Mouse (Mus musculus) adrenal gland, postnatal 36 days (tissue): ENCODE data around the gene Mc3r. TPM values are rescaled to one million over a fixed set of nuclear protein-coding genes. Genes with fewer than 3 reads are reported as not detected.

Experiments
- DNase-seq, 2 experiments: peaks; one replicate each; pipeline ENCODE4 v3.0.0; 2021; ENCODE audit warnings: mixed read lengths in 1 of 2
- total RNA-seq, 2 experiments: library from RNA; stranded (reverse); gene quantifications; 2 replicates each; pipeline ENCODE4 v1.2.3; 2021

The Mc3r gene
- total RNA-seq, 2 experiments from 2014 or later: not detected

DNA sequence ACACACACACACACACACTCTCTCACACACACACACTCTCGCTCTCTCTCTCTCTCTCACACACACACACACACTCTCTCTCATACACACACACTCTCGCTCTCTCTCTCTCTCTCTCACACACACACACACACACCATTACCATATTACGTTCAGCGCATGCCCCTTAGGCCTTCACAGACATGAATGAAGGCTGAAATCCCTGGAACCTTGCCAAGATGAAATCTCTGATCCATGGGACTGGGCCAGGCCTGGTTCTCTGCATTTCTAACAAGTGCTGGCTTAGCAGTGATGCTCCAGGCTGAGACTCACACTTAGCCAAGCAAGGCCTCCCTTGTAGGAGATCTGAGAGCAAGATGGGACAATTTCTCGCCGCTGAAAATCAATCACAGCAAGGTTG lies 8.1 kb downstream of the Mc3r start:
- peak; percentile 14 to 31 for DNase-seq

DNA sequence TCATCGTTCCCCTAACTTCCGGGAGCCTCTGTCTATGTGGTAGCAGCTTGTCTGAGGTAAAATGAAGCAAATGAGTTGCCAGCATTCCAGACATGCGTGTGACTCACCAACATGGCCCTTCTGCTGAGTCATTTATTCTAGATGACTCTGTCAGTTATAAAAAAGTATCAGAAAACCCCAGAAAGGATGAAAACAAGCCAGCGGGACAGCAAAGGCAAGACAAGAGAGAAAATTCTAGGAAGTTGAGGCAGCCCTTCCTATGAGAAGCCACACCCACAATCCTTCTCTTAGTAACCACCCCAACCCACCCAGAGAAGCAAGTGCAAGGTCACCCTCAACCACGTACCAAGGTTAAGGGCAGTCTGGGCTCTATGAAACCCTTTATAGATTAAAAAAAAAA lies 8.7 kb downstream of the Mc3r start:
- DNase-seq: peak; percentile 22 to 38

DNA sequence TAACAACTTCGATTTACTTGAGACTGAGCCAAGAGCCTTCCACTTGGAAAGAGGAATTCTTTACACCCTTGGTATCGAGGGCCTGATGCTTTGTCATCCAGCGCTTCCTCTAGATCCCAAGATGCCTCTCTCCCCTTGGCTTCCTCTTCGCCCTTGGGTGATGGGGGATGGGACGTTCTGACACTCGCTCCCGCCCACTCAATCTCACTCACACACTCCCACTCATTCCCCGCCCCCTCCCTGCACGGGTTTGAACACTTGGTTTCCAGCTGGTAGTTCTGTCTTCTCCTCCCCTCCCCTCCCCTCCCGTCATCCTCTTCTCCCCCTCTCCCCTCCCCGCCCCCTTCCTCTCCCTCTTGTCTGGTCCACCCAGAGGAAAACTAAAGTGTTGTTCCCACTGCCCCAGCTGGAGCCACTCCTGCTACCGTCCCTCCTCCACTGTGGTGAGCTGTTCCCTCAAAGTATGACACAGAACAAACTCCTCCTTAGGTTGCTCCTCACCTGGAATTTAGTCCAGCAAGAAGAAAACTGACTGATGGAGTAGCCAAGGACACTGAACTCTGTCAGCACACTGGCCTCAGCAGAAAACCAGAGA lies 9.3 kb downstream of the Mc3r start:
- DNase-seq: no peak

DNA sequence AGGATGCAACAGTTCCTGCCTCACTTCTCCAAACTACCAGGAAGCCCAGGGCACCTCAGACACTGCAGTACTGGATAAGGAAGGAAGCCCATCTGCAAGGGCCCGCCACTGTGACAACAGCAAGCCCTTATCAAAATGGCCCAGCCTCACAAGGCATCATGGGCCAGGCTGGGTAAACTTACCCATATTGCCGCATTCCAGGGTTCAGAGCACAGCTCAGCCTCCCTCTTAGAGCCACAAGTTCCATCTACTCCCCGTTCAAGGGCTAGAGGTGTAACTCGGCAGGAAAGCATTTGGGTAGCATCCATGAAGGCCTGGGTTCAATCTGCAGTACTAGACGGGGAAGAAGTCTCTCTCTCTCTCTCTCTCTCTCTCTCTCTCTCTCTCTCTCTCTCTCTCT lies 11.8 kb downstream of the Mc3r start:
- no peak for DNase-seq

DNA sequence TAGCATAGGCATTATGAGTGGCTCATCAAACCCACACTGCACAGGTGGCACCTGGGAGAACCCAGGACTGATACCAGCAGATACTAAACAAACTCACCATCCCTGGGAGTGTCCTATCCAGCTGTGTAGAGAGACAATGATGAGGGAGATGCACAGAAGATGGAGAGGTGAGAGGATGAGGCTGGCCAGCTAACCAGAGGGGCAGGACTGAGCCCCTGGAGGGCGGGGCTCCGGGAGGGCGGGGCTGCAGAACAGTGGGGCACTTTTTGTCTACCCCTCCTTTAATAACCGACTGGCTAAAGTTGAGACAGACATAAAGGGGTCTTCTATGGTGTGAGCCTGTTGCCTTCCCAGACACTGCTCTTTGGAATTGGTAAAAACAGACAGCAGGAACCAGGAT lies 13.1 kb downstream of the Mc3r start:
- no peak for DNase-seq

DNA sequence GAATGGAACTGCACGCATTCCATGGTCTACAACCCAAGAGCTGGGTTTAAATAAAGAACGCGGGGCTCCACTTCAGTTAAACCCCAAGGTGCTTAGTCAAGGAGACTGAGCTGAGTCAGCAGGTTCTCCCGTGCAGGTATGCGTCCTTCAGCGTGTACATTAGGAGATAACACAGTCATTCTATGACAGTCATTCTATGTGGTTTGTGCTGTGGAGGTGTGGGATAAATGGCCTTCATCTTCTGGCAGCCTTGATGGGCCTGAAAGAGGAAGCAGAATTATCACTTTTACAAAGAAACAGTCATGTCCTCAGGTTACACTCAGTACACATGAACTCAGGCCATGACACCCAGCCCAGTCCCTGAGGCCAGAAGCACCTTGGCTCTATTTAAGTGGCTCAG lies 14.9 kb downstream of the Mc3r start:
- no peak for DNase-seq

DNA sequence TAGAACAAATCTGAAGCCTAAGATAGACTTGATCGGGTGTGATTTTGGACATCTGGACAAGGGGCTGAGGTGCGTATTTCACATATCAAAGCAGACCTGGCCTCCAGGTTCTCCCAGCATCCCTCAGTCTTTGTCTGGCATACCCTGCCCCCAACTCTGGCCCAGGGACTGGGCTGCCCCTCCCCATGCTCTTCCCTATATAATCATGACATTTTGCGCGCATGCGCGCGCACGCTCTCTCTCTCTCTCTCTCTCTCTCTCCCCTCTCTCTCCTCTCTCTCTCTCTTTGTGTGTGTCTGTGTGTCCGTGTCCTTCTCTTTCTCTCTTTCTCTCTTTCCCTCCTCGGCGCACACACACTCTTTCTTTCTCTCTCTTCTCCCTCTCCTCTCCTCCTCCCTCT lies 21.6 kb downstream of the Mc3r start:
- no peak for DNase-seq

DNA sequence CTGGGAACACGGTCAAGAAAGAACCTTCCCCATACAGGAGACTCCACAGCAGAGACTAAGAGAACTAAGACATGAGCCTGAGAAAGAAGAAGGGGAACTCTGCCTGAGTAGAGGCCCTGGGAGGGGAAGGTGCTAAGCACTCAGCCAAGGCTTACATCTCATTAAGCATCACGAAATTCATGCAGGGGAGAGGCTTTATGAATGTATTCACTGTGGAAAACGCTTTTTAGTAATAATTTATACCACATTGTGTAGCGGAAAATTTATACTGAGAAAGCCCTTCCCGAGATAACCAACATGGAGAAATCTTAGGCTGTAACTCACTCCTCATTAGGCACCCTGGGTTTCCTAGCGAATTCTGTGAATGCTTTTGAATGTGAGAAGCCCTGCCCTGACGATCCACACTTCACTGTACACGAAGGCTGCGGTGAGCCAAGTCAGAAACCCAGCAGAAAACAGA lies 22.2 kb downstream of the Mc3r start:
- DNase-seq: no peak

DNA sequence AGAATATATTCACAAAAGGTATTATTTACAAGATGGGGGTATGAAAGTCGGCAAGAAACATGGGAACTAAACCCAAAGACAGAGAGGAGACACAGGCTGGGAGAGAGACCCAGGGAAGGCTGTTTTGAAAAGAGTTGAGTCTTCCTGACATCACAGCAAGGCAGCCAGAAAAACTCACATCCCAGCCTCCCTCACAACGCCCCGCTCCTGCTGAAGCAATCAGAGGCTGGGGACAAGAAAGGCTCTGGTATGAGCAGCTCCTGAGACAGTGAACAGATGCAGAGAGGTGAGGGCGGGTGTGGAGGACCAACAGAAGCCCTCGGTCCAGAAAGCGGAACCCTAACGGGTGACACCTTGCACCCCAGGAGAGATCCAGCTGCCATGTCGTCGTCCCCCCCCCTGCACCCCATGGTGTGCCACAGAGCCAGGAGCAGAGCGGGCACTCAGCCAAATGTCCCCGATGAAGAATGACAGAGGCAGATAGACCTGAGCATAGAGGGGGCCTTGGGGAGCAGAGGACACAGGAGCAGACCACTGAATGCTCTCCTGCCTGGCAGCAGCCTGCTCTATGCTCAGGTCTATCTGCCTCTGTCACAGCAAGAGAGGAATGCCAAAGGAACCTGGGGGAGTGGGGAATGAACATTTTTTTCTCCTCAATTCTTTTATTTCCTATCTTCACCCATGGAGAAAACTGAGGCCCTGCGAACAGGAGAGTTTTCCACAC lies 22.8 kb downstream of the Mc3r start:
- no peak for DNase-seq

DNA sequence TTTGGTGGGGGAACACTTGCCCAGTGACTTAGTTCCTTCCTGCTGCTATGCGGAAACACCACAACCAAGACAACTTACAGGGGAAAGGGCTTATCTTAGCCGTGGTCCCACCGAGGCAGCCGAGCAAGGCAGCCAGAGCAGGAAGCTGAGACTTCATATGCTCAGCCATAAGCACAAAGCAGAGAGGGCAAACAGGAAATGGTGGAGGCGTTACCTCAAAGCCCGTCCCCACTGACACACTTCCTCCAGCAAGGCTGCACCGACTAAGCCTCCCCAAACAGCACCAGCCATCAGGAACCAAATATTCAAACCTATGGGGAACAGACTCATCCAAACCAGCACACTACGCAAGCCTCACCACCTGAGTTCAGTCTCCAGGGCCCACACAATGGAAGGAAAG lies 26.4 kb downstream of the Mc3r start:
- DNase-seq: no peak

DNA sequence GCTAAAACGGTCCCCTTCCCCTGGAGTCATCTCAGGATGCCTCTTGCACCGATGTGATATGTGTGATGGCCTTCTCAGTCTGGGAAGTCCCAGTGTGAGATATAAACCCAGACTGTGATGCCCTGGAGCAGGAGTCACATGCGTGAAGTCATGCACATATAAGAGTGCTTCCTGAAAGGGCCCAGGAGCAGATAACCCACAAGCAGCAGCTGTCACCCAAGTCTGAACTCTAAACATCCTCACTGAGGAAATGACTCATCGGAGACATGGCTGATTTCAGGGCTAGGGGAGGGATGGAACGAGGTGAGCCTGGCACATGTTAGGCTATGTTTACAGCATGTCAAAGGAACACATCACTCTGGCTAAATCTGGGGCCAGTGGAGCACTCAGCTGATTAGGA lies 27.9 kb downstream of the Mc3r start:
- DNase-seq: no peak

DNA sequence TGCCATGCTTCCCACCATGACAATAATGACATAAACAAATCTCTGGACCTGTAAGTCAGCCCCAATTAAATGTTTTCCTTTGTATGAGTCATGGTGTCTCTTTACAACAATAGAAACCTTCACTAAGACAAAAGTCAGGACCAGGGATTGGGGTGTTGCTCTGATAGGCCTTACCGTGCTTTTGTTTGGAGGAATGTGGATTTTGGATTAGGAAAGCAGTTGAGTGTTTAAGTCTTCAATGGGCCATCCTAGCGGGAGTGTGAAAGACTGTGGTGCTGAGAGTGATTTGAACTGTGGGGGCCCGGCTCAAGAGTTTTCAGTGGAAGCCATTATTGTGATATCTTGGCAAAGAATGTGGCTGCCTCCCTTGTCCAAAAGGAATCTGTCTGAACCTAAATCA lies 30.7 kb downstream of the Mc3r start:
- no peak for DNase-seq

DNA sequence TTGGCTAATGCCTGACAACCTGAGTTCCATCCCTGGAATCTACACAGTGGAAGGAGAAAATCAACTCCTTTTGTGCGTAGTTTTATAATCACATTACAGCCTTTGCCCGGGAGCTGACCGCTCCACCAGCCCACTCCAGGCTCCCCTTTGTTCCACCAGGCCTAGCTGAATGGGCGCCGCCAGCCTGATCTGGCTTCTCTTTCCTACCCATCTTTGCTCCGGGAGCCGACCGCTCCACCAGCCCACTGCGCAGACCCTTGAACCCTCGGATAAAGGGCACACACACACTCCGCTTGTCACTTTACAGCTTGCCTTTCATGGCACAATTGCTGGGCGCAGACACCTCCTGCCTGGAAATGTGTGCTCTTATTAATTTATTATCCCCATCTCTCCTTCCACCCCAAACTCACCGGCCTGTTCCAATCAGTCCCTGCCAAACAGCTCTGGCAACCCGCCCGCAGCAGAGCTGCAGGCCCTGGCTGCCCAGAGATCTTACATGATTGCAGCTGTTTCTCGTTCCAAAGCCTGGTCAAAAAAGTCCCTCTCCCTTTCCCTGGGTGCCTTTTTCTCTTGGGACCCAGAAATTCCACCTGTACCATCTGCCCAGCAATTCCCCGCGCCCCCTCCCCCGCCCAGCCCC lies 33.9 kb downstream of the Mc3r start:
- DNase-seq: peak; percentile 56 to 79

DNA sequence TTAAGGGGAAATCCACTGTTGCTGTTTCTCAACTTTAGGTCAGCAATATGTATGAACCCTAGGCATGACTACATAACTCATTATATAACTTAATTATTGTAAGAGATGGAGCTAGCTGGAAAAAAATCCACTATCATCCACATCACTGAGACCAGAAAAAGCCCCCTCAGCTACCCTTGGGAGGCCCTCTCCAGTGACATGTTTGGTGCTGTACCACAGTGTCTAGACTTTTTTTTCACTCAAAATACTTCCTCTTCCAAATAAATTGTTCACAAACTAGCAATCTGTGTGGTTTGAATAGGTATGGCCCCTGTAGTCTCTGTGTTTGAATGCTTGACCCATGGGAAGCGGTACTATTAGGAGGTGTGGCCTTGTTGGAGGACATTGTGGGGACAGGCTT lies 39.4 kb downstream of the Mc3r start:
- DNase-seq: no peak

DNA sequence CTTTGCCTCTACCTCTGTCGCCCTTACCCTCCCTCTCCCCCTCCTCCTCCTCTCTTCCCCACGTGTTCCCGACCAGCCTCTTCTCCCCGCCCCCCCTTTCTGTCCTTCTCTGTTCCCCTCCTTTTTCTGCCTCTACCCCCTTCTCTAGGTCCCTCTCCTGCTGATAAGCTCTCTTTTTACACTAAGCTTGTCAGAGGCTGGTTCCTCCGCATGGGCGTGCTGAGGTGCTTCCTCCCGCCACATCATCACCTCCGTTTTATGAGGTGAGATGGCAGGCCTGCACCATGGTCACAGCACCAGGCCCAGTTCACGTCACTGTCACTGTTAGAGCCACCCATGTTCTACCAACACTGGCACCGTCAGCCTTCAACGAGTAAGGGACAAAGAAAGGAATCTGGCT lies 40.7 kb downstream of the Mc3r start:
- no peak for DNase-seq

DNA sequence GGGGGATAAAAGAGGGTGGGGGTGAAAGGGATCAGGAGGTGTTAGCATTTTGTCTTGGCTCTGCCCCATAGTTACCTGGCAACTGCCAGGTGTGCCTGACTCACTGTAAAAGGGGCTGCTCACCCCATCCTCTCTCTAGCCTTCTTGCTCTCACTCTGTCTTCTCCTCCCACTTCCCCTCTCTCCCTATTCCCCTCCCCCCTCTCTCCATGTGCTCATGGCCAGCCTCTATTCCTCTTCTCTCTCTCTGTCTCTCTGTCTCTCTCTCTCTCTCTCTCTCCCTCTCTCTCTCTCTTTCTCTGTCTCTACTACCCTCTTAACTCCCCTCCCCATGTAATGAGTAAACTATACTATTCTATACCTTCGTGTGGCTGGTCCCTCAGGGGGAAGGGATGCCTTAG lies 41.3 kb downstream of the Mc3r start:
- no peak for DNase-seq

DNA sequence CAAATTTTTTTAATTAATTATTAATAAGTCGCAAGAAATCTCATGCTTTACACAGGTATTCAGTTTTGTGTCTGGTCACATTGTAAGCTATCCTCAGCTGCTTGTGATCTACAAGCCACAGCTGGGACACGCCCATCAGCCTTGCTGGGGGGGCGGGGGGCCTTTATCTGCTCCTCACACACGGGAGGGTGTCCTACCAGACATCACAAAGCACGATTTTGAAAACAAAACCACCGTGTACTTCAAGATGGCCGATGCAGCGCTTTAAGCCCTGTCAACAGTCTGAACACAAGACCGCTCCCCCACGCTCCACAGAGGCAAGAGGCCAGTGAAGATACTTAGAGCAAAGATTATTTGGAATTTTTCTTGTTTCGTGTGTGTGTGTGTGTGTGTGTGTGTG lies 42.2 kb downstream of the Mc3r start:
- DNase-seq: no peak

DNA sequence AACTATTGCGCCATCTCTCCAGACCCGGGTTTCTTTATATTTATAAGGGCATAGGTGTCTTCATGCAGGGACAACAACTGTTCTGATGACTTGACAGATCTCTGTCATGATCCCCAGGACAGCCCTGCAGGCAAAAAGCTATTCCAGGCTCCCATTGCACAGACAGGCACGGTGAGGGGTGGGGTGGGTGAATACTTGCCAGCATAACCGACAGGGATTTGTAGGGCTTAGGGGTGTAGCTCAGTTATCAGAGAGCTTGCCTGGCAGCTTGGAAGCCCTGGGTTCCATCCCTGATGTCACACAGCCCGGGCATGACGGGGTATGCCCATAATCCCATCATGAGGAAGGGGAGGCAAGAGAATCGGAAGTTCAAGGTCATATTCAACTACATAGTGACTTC lies 42.7 kb downstream of the Mc3r start:
- DNase-seq: no peak

DNA sequence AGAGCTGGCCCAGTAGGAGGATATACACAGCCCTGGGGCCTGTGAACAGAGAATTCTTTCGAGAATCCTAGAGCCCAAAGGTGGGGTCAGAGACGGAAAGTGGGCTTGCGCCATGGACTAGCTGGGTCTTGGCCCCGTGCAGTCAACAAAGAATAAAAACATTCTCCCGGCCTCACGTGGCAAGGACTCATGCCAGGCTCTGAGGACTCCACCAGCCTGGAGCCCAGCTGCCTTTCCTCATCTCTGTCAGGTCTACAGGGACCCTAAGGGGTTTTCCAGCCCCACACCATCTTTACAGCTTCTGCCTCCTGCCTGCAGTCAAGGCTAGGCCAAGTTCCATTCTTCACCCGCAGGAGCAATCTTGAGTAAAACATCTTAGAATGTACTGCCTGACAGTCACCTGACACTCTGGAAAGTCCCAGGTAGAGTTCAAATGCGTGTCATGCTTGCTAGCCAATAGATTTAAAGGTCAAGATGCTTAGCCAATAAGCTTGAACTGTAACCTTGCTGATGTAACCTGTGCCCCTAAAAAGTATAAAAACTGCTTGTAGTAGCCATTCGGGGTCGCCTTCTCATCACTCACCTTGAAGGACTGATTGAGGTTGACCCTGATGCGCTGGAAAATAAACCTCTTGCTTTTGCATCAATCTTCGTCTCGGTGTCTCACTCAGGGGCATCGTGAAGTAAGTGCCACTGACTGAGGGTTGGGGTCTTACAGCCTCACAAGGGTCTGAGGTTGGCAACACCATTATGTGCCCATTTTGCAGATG lies 43.6 kb downstream of the Mc3r start:
- DNase-seq: no peak

DNA sequence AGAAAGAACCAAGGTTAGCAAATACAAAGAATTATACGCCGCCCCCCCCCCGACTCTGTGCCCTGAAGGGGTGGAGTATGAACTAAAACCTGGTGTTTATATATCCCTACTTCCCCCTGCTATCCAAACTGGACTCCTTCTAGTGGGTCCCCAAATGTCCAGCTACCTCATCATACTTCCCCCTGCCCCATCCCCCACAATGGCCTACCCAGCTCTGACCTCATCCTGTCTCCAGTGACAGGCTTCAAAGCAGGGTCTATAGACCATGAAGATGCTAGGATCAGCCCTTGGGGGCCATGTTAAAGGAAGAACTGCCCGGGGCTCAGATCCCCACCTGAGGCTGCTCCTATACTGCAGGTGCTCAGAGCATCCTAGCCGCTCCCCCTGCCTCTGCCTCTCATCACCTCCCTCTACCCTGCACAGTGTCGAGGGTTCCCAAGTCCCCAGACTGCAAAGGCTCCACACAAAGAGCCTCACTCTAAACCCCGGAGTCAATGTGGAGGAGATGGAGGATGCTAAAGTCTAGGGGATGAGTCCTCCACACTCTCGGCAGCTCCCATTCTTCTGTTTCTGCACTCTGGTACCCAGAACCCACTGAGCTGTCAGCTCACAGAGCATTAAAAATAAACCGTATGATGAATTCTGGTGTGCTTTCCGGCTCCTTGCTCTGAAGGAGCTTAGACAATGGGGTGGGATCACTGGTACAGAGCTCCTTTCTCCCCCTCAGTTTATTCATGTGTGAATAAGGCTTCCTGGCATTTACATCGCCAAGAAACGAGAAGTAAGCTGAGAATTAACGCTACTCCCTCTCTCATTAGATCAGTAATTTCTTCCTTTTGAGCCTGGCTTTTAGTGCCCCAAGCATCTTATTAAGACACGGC lies 44.5 kb downstream of the Mc3r start:
- no peak for DNase-seq

DNA sequence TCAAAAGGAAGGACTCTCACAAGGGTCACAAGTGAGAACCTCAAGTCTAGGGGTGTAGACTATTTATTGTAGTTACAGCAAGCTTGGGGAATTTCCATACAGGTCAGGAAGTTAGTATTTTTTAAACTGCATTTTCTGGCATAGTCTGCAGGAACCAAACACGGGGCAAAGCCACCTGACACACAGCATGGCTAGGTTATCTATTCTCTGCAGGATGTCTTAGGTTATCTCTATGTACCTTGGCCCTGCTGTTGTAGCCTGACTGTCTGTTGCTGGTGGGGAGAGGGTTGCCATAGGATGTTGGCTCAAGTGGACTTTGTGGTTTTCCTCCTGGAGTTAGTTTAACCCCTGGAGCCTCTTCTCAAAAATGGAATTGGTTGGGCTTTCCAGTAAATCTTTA lies 49.8 kb downstream of the Mc3r start:
- DNase-seq: no peak

DNA sequence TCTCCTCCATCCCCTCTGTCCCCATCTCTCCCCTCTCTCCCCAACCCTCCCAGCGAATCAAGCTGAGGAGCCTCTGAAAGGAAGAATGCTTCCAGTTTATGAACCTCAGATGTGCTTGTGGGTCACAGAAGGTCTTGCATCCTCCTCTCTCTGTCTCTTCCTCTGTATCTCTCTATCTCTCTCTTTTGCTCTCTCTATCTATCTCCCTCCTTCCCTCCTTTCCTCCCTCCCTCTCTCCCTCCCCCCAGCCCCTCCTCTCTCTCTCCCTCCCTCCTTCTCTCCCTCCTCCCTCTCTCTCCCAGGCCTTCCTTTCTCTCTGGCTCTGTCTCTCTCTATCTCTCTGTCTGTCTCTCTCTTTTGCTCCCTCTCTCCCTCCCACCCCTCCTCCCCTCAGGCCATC lies 50.2 kb downstream of the Mc3r start:
- DNase-seq: no peak
